Mouse (Mus musculus) CD4-positive naive resting alpha-beta T cell, adult 57 days (primary cell): ENCODE results near the gene Rictor. TPM values are rescaled to one million over a fixed set of nuclear protein-coding genes. Genes with fewer than 3 reads are reported as not detected.

ENCODE experiments used
- total RNA-seq: library from RNA; stranded (reverse); gene quantifications from one replicate; pipeline ENCODE4 v1.2.4, GENCODE M21; 2023

Gene Rictor
- total RNA-seq = 132 TPM

GRCm38 (mm10) chr15:6707936-6708525, at the start of gene Rictor:
Gene Rictor (plus strand): TSS chr15:6708379.

Other genes with a start within 250 kb of the Rictor start
- gene Fyb, start 185.5 kb upstream of the Rictor start, total RNA-seq = 881 TPM
- gene Osmr, start 166.6 kb downstream of the Rictor start, total RNA-seq = 0.47 TPM